Mouse (Mus musculus) frontal cortex, postnatal 14 days (tissue): ENCODE results near the gene Gnb3.
A peak's percentile ranks its signal among the peaks of the same experiment; 100 is the strongest.
"Not testable (repeated sequence)": the region's sequence is repeated elsewhere in the genome, so short reads cannot be mapped to it uniquely, and the experiment has no call there.

Experiments used
- DNase-seq, 2 experiments: peaks; one replicate each; pipeline ENCODE4 v3.0.0; 2022; ENCODE audit warnings: low spot score in 2 of 2

The Gnb3 gene

GRCm38 (mm10) chr6:124857840-124858530 lies 17.9 kb upstream of the Gnb3 start:
- no peak for DNase-seq

- peak; percentile 83 to 85 for DNase-seq
Observed at GRCm38 (mm10) chr6:124856916-124857839, 17.1 kb upstream of the Gnb3 start, which contains the start of gene P3h3. P3h3 (minus strand) TSS chr6:124857752.

GRCm38 (mm10) chr6:124856321-124856720 lies 16.2 kb upstream of the Gnb3 start:
- peak; percentile 50 to 57 for DNase-seq

GRCm38 (mm10) chr6:124854647-124855046 lies 14.6 kb upstream of the Gnb3 start:
- DNase-seq: no peak

- DNase-seq: no peak
Observed at GRCm38 (mm10) chr6:124850535-124850934, 10.5 kb upstream of the Gnb3 start.

GRCm38 (mm10) chr6:124847305-124847704 lies 7.2 kb upstream of the Gnb3 start:
- DNase-seq: peak; percentile 86 to 96

- no peak for DNase-seq
Observed at GRCm38 (mm10) chr6:124839805-124840204, 270 bp downstream of the Gnb3 start.

GRCm38 (mm10) chr6:124836411-124836810 lies 3.7 kb downstream of the Gnb3 start:
- DNase-seq: no peak

- DNase-seq: no peak
Observed at GRCm38 (mm10) chr6:124835531-124835930, 4.5 kb downstream of the Gnb3 start.

- no peak for DNase-seq
Observed at GRCm38 (mm10) chr6:124834512-124835081, 5.5 kb downstream of the Gnb3 start.

GRCm38 (mm10) chr6:124831649-124832048 lies 8.4 kb downstream of the Gnb3 start:
- DNase-seq: no peak

GRCm38 (mm10) chr6:124831199-124831598 lies 8.9 kb downstream of the Gnb3 start:
- DNase-seq: not testable (repeated sequence)

- DNase-seq: peak; percentile 90 to 94
Observed at GRCm38 (mm10) chr6:124829799-124830700, 10.0 kb downstream of the Gnb3 start.

GRCm38 (mm10) chr6:124828868-124829798 lies 10.9 kb downstream of the Gnb3 start, which contains the start of the genes Usp5 and Cdca3:
Usp5 (minus strand) TSS chr6:124829484.
Cdca3 (plus strand) TSS chr6:124829547.
- DNase-seq: peak; percentile 98 to 100

GRCm38 (mm10) chr6:124828101-124828592 lies 11.9 kb downstream of the Gnb3 start:
- no peak for DNase-seq

- DNase-seq: no peak
Observed at GRCm38 (mm10) chr6:124822049-124822448, 18.0 kb downstream of the Gnb3 start.

GRCm38 (mm10) chr6:124820891-124821290 lies 19.2 kb downstream of the Gnb3 start:
- DNase-seq: no peak

GRCm38 (mm10) chr6:124817971-124818370 lies 22.1 kb downstream of the Gnb3 start:
- peak in 1 of 2 experiments; percentile 9 for DNase-seq

GRCm38 (mm10) chr6:124817563-124817962 lies 22.5 kb downstream of the Gnb3 start:
- peak in 1 of 2 experiments; percentile 2 for DNase-seq

GRCm38 (mm10) chr6:124817125-124817524 lies 22.9 kb downstream of the Gnb3 start:
- DNase-seq: peak in 1 of 2 experiments; percentile 3
